Mouse (Mus musculus) inflammation-experienced regulatory T-cells (primary cell): ENCODE measurements around the gene Mgst1. TPM values are rescaled to one million over a fixed set of nuclear protein-coding genes. Genes with fewer than 3 reads are reported as not detected.

Experiments used
- polyA plus RNA-seq, 2 experiments: library from polyadenylated mRNA; unstranded; fragments of 100-300 nt; shearing (Covaris generic); gene quantifications; one replicate each; pipeline ENCODE4 v1.2.1; 2017

Mgst1 gene
- polyA plus RNA-seq, result 1 to 10 TPM in 1 of 2 experiments, not detected in 1; 1.8 TPM

DNA sequence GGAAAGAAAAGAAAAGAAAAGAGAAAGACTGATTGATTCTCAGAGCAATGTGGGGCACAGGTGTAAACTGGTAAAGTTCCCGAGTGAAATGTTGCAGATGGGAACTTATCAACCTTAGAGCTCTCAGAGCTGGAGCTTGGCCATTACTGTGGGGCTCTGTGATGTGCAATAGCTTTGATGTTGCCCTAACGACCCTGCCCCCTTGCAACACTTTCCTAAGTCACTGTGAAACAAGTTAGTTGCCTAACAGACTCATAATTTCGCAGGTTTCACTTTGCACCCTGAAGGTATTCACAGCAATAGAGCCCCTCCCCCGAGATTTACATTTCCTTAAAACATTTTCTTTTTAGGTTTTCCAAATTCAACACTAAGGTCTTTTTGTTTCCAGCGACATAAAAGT lies at the start of gene Mgst1:
TSS of gene Mgst1 (plus strand) at position 387 of the 400 bp plus-strand sequence.

Other genes with a start within 250 kb of the Mgst1 start
- gene Slc15a5, start 60.4 kb upstream of the Mgst1 start, polyA plus RNA-seq, result under 1 TPM in 1 of 2 experiments, not detected in 1; 0.16 TPM